Comparison of ENCODE assay signal across 17 mouse cellular contexts in genomic region chr7:72215563-72216215, GRCm38 (mm10).
DNase-seq lines count a peak whose midpoint lies in the region; ATAC-seq lines count a peak whose summit lies in the region.
"Had no signal": no experiment of that assay in that cellular context is flagged by ENCODE, and none has a peak within 500 bp of the region (broad histone marks: within the 10 kb centered on the region; RNA-seq: fewer than 3 reads in every experiment).

No protein-coding gene starts in this region.

- no peak for ATAC-seq in midbrain, embryonic 11.5 days (ENCODE audit: low FRiP score)
- peak; percentile 73 for ATAC-seq in limb, embryonic 13.5 days (ENCODE audit: low FRiP score, low read depth)
- ATAC-seq in stomach, embryonic 16.5 days (ENCODE audit: insufficient read depth, low FRiP score) = peak; percentile 86
- ATAC-seq: CD4-positive, CD25-positive, alpha-beta regulatory T cell, adult 4 months; forebrain, embryonic 15.5 days; midbrain, embryonic 16.5 days had no signal

- H3K4me1 ChIP-seq in midbrain, embryonic 11.5 days (ENCODE audit: control insufficient read depth, insufficient read depth, low read length) = no peaks in the 10 kb centered on the region
- peaks cover 15% of the 10 kb centered on the region for H3K4me1 ChIP-seq in midbrain, embryonic 10.5 days
- peaks cover 19% of the 10 kb centered on the region for H3K4me1 ChIP-seq in limb, embryonic 13.5 days
- H3K4me1 ChIP-seq in stomach, embryonic 16.5 days (ENCODE audit: control insufficient read depth, insufficient read depth, low read length) = no peaks in the 10 kb centered on the region
- H3K4me1 ChIP-seq: forebrain, embryonic 15.5 days; heart, embryonic 15.5 days; hindbrain, embryonic 12.5 days; neural tube, embryonic 12.5 days had no signal

- no peaks in the 10 kb centered on the region for H3K36me3 ChIP-seq in midbrain, embryonic 11.5 days (ENCODE audit: control insufficient read depth, insufficient read depth, low read length)
- no peaks in the 10 kb centered on the region for H3K36me3 ChIP-seq in midbrain, embryonic 10.5 days
- no peaks in the 10 kb centered on the region for H3K36me3 ChIP-seq in limb, embryonic 13.5 days
- H3K36me3 ChIP-seq in stomach, embryonic 16.5 days (ENCODE audit: control insufficient read depth, insufficient read depth, low read length) = no peaks in the 10 kb centered on the region
- H3K36me3 ChIP-seq: forebrain, embryonic 15.5 days; heart, embryonic 15.5 days; hindbrain, embryonic 12.5 days; neural tube, embryonic 12.5 days had no signal

- no peak overlapping the region for H3K27ac ChIP-seq in midbrain, embryonic 11.5 days (ENCODE audit: low read depth, low read length)
- H3K27ac ChIP-seq in midbrain, embryonic 10.5 days (replicated peaks) = no peak overlapping the region
- no peak overlapping the region for H3K27ac ChIP-seq in limb, embryonic 13.5 days
- H3K27ac ChIP-seq in stomach, embryonic 16.5 days (ENCODE audit: low read length) = no peak overlapping the region
- H3K27ac ChIP-seq: forebrain, embryonic 15.5 days; heart, embryonic 15.5 days; hindbrain, embryonic 12.5 days; neural tube, embryonic 12.5 days had no signal

- no peaks in the 10 kb centered on the region for H3K9me3 ChIP-seq in midbrain, embryonic 11.5 days (ENCODE audit: control insufficient read depth, low read length)
- no peaks in the 10 kb centered on the region for H3K9me3 ChIP-seq in midbrain, embryonic 10.5 days (replicated peaks)
- H3K9me3 ChIP-seq in limb, embryonic 13.5 days = no peaks in the 10 kb centered on the region
- H3K9me3 ChIP-seq in stomach, embryonic 16.5 days (replicated peaks; ENCODE audit: control insufficient read depth, low read length) = no peaks in the 10 kb centered on the region
- H3K9me3 ChIP-seq: forebrain, embryonic 15.5 days; heart, embryonic 15.5 days; hindbrain, embryonic 12.5 days; neural tube, embryonic 12.5 days had no signal

- peak; percentile 26 for DNase-seq in kidney, postnatal 14 days
- no peak for DNase-seq in kidney, adult 18-20 months
- DNase-seq in midbrain, embryonic 11.5 days (ENCODE audit: low spot score, missing footprints) = peak; percentile 75
- no peak for DNase-seq in midbrain, embryonic 10.5 days (ENCODE audit: low spot score)
- DNase-seq in layer of hippocampus, adult 8-10 months (ENCODE audit: low spot score in 2 of 2) = no peak
- DNase-seq: adrenal gland, adult 8-10 months; cerebellum, adult 18-20 months; heart, adult 11 months; thymus, postnatal 14 days had no signal

- H3K27me3 ChIP-seq in midbrain, embryonic 11.5 days (ENCODE audit: control insufficient read depth, insufficient read depth, low read length) = no peaks in the 10 kb centered on the region
- no peaks in the 10 kb centered on the region for H3K27me3 ChIP-seq in midbrain, embryonic 10.5 days (ENCODE audit: low read depth, poor library complexity, severe bottlenecking)
- H3K27me3 ChIP-seq in limb, embryonic 13.5 days = no peaks in the 10 kb centered on the region; the same call in 1 of the 2 replicates
- H3K27me3 ChIP-seq in stomach, embryonic 16.5 days (ENCODE audit: control insufficient read depth, insufficient read depth, low read length) = no peaks in the 10 kb centered on the region
- H3K27me3 ChIP-seq: forebrain, embryonic 15.5 days; heart, embryonic 15.5 days; hindbrain, embryonic 12.5 days; neural tube, embryonic 12.5 days had no signal

- no peak overlapping the region for H3K9ac ChIP-seq in midbrain, embryonic 11.5 days (ENCODE audit: low read length)
- no peak overlapping the region for H3K9ac ChIP-seq in limb, embryonic 13.5 days
- H3K9ac ChIP-seq in stomach, embryonic 16.5 days (ENCODE audit: low read length) = no peak overlapping the region
- H3K9ac ChIP-seq: forebrain, embryonic 15.5 days; heart, embryonic 15.5 days; hindbrain, embryonic 12.5 days; neural tube, embryonic 12.5 days had no signal

- H3K4me3 ChIP-seq in midbrain, embryonic 11.5 days (ENCODE audit: low read depth, low read length) = no peak overlapping the region
- no peak overlapping the region for H3K4me3 ChIP-seq in midbrain, embryonic 10.5 days
- no peak overlapping the region for H3K4me3 ChIP-seq in limb, embryonic 13.5 days
- H3K4me3 ChIP-seq in stomach, embryonic 16.5 days (replicated peaks; ENCODE audit: low read length) = no peak overlapping the region
- H3K4me3 ChIP-seq: forebrain, embryonic 15.5 days; heart, embryonic 15.5 days; hindbrain, embryonic 12.5 days; neural tube, embryonic 12.5 days had no signal

- H3K4me2 ChIP-seq in midbrain, embryonic 11.5 days = no peak overlapping the region
- H3K4me2 ChIP-seq in limb, embryonic 13.5 days (replicated peaks) = no peak overlapping the region
- H3K4me2 ChIP-seq in stomach, embryonic 16.5 days (ENCODE audit: low read depth, low read length) = no peak overlapping the region
- H3K4me2 ChIP-seq: forebrain, embryonic 15.5 days; heart, embryonic 15.5 days; hindbrain, embryonic 12.5 days; neural tube, embryonic 12.5 days had no signal

- WGBS in midbrain, embryonic 11.5 days = 81% methylated on average over 5 of the region's 5 CpGs
- WGBS in midbrain, embryonic 10.5 days = 84% methylated on average over 5 of the region's 5 CpGs
- WGBS in limb, embryonic 13.5 days = 35% methylated on average over 5 of the region's 5 CpGs
- WGBS in stomach, embryonic 16.5 days = 36% methylated on average over 5 of the region's 5 CpGs

Comparison
In these comparisons a context has a peak if more than half of its experiments do, and no peak if none do; other contexts are left out.
1. DNase-seq: peak in kidney, postnatal 14 days (single experiment) and midbrain, embryonic 11.5 days (single experiment); none in kidney, adult 18-20 months (single experiment), midbrain, embryonic 10.5 days (single experiment) and layer of hippocampus, adult 8-10 months (0 of 2).